Mouse (Mus musculus): Measurements from ENCODE around the gene Vmn1r160.
"Not testable (repeated sequence)": the region's sequence is repeated elsewhere in the genome, so short reads cannot be mapped to it uniquely, and the experiment has no call there.

The Vmn1r160 gene

GRCm38 (mm10) chr7:22870924-22871323 is at the start of gene Vmn1r160:
Gene Vmn1r160, plus strand, starts transcription at chr7:22871224.
- DNase-seq (ENCODE audit: low read depth, low spot score): not testable (repeated sequence)

- not testable (repeated sequence) for DNase-seq (ENCODE audit: low read depth, low spot score)
Observed at GRCm38 (mm10) chr7:22843505-22843904, 27.5 kb upstream of the Vmn1r160 start, which contains the start of gene Vmn1r159. Gene Vmn1r159, minus strand, starts transcription at chr7:22843605.
